Mouse (Mus musculus) gastrocnemius, postnatal 14 days (tissue): ENCODE results near the gene Pard6b. TPM values are rescaled to one million over a fixed set of nuclear protein-coding genes. Genes with fewer than 3 reads are reported as not detected.
A peak's percentile ranks its signal among the peaks of the same experiment; 100 is the strongest.
"Not testable (repeated sequence)": the region's sequence is repeated elsewhere in the genome, so short reads cannot be mapped to it uniquely, and the experiment has no call there.

Source experiments
- DNase-seq: peaks from one replicate; pipeline ENCODE4 v3.0.0; 2021; ENCODE audit warnings: mixed read lengths
- intact Hi-C: fragments of 180-260 bp; cut with DNase I; formaldehyde crosslinking; loops from one replicate; pipeline ENCODE4 v1.15.1; 2025; ENCODE audit warnings: low total_unique reads
- total RNA-seq, 2 experiments: library from RNA; stranded (reverse); gene quantifications; 2 replicates each; pipeline ENCODE4 v1.2.3; 2021

Pard6b gene
- total RNA-seq, 2 experiments from 2014 or later, result 0.74 to 1.4 TPM

GRCm38 (mm10) chr2:168091560-168091959 is 10.8 kb downstream of the Pard6b start:
- DNase-seq, result no peak
- intact Hi-C loops, result loop anchor here (5.0 kb wide), 1 partner anchor 39 kb away; no protein-coding TSS in a partner anchor

- intact Hi-C loops, result loop anchor here (5.0 kb wide), 1 partner anchor 41 kb away; no protein-coding TSS in a partner anchor
- no peak for DNase-seq
Observed at GRCm38 (mm10) chr2:168093077-168093476, 12.3 kb downstream of the Pard6b start.

GRCm38 (mm10) chr2:168095077-168095476 is 14.3 kb downstream of the Pard6b start:
- intact Hi-C loops, result no loop called here
- no peak for DNase-seq

- intact Hi-C loops, result no loop called here
Observed at GRCm38 (mm10) chr2:168096487-168096886, 15.7 kb downstream of the Pard6b start.

GRCm38 (mm10) chr2:168098040-168098439 is 17.2 kb downstream of the Pard6b start:
- intact Hi-C loops, result no loop called here
- DNase-seq, result no peak

More at GRCm38 (mm10) chr2:168096487-168096886, 15.7 kb downstream of the Pard6b start:
- no peak for DNase-seq

- no peak for DNase-seq
- intact Hi-C loops, result no loop called here
Observed at GRCm38 (mm10) chr2:168100008-168100407, 19.2 kb downstream of the Pard6b start.

GRCm38 (mm10) chr2:168101805-168102204 is 21.0 kb downstream of the Pard6b start:
- no peak for DNase-seq
- intact Hi-C loops, result no loop called here

GRCm38 (mm10) chr2:168103341-168103740 is 22.5 kb downstream of the Pard6b start:
- intact Hi-C loops, result no loop called here
- DNase-seq, result no peak

- DNase-seq, result no peak
- intact Hi-C loops, result no loop called here
Observed at GRCm38 (mm10) chr2:168104375-168105144, 23.8 kb downstream of the Pard6b start.

GRCm38 (mm10) chr2:168105271-168105670 is 24.5 kb downstream of the Pard6b start:
- DNase-seq, result no peak
- intact Hi-C loops, result no loop called here

- DNase-seq, result peak; percentile 82
- intact Hi-C loops, result no loop called here
Observed at GRCm38 (mm10) chr2:168106701-168107178, 25.9 kb downstream of the Pard6b start.

- no peak for DNase-seq
- intact Hi-C loops, result no loop called here
Observed at GRCm38 (mm10) chr2:168107356-168107755, 26.6 kb downstream of the Pard6b start.

- intact Hi-C loops, DNase-seq: not testable (repeated sequence)
Observed at GRCm38 (mm10) chr2:168107901-168108300, 27.1 kb downstream of the Pard6b start.

GRCm38 (mm10) chr2:168111902-168112301 is 31.1 kb downstream of the Pard6b start:
- intact Hi-C loops, result loop anchor here (5.0 kb wide), 1 partner anchor 100 kb away; no protein-coding TSS in a partner anchor
- DNase-seq, result peak; percentile 60

- intact Hi-C loops, result loop anchor here (5.0 kb wide), 1 partner anchor 99 kb away; no protein-coding TSS in a partner anchor
Observed at GRCm38 (mm10) chr2:168113263-168113662, 32.5 kb downstream of the Pard6b start.

GRCm38 (mm10) chr2:168113692-168114091 is 32.9 kb downstream of the Pard6b start:
- no peak for DNase-seq
- intact Hi-C loops, result loop anchor here (5.0 kb wide), 1 partner anchor 99 kb away; no protein-coding TSS in a partner anchor

More at GRCm38 (mm10) chr2:168113263-168113662, 32.5 kb downstream of the Pard6b start:
- no peak for DNase-seq

GRCm38 (mm10) chr2:168114699-168115350 is 34.0 kb downstream of the Pard6b start:
- peak; percentile 79 for DNase-seq
- intact Hi-C loops, result loop anchor here (5.0 kb wide), 1 partner anchor 97 kb away; no protein-coding TSS in a partner anchor

GRCm38 (mm10) chr2:168115826-168116225 is 35.0 kb downstream of the Pard6b start:
- DNase-seq, result no peak
- intact Hi-C loops, result no loop called here

GRCm38 (mm10) chr2:168117147-168117546 is 36.3 kb downstream of the Pard6b start:
- intact Hi-C loops, result no loop called here
- DNase-seq, result peak; percentile 52

GRCm38 (mm10) chr2:168117553-168117952 is 36.7 kb downstream of the Pard6b start:
- intact Hi-C loops, result no loop called here
- no peak for DNase-seq
